Mouse (Mus musculus) fibroblast of lung, adult 2 months (primary cell): ENCODE measurements around the gene Fadd.
A peak's percentile ranks its signal among the peaks of the same experiment; 100 is the strongest.

Source experiments
- DNase-seq: peaks from one replicate; pipeline ENCODE4 v3.0.0-alpha.2; 2011; ENCODE audit warnings: low read depth

Fadd gene

GRCm38 (mm10) chr7:144577876-144578275 is 4.4 kb downstream of the Fadd start:
- DNase-seq, result peak; percentile 81

DNA sequence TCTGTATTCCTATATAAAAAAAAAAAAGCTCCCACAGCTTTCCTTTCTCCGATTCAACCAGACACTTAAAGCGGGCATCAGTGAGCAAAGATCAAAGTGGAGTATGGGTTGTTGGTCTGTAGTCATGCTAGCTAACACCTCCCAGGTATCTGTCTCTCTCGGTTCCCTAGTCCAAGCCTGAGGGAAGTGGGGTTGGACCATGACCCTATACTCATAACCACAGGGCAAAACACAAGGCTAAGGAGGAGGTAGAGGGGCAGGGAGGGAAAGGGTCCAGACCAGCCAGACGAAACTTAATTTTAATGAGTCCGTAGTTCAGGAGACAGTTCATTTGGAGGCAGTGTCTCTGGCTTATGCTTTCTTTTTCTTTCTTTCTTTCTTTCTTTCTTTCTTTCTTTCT is 10.0 kb downstream of the Fadd start:
- no peak for DNase-seq

GRCm38 (mm10) chr7:144571598-144571997 is 10.7 kb downstream of the Fadd start:
- DNase-seq, result no peak

DNA sequence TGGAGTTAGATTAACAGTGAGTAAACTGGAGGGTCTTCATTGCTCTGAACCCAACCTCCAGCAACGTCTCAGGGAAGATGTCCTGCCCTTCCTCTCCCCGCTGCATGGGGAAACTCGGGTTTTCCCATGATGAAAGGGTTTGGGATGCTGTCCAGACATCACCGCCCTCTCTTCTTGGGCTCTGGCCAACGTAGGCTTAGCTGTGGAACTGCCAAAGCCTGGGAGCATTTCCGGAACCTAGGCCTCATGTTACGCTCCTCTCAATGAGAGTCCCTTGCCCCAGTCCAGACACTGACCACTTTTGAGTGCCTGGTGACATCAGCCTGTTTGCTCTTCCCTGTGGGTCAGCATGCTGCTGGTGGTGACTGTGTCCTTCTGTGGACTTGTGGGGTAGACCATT is 12.8 kb downstream of the Fadd start:
- peak; percentile 82 for DNase-seq

DNA sequence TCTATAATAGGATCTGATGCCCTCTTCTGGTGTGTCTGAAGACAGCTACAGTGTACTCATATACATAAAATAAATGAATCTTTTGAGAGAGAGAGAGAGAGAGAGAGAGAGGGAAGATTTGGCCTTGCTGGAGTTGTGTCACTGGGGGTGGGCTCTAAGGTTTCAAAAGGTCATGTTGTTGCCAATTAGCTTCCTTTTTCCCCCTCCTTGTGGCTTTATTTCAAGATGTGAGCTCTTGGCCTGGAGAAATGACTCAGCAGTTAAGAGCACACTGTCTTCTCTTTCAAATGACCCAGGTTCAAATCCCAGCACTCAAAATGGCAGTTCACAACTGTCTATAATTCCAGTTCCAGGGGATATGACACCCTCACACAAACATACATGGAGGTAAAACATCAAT is 14.2 kb downstream of the Fadd start:
- no peak for DNase-seq

DNA sequence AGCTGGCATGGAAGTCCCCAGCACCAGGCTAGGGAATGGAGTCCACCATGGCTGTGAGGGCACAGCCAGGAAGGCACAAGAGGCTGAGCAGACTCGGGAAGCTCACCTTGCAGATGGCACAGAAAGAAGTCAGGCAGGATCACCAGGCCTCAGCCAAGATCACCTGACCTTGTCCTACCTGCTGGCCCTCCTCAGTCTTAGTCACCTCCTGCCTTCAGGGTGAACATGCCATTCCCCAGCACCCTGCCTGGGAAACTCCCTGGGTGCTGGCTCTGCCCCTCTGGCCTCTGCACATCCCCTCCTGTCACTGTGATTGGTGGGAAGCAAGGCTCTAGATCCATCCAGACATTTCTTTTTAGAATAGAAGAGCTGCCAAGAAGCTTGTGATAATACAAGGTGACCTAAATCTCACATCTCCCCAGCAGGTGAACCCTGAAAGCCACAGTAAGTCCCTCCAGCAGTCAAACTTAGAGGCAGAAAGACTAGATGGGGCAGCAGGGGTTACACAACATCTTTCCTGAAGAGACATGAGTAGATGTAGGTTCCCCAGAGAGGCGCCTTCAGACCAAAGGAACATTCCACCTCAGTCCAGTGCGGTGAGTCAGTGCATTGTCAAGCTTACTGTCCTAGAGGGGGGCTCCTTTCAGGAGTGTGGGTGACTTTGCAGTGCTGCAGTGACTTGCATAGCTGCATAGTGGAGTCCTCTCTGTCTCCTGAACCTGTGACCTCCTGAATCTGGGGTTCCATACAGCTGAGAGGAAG is 15.2 kb downstream of the Fadd start:
- DNase-seq, result no peak

DNA sequence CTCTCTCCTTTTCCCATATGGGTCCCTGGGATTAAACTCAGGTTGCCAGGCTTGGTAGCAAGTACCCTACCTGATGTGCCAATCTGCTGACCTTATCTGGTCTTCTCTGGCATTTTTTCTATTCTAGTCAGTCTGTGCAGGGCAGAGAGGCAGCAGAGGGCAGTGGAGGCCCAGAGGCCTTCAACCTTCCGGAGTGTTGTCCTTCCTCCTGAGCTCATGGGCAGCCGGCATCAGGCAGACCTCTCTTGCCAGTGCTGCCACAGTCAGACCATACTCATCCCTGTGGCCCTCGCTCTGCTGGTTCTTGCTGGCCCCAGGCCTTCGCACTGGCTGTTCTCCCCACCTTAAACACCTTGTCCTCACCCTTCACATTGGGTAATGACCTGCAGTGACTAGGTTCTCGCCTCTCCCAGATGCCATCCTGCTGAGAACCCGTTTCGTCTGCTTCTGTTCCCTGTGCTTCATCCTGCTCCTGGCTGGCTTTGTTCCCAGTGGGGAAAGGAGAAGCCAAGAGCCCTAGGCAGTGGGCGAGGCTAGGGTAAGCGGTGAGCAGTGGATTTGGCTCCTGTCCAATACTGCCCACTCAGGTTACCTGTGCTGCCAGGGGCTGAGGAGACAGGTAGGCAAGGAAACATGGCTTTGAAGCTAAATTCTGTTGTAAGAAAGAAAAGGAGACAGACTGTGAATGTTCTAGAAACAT is 18.7 kb downstream of the Fadd start:
- DNase-seq, result no peak

DNA sequence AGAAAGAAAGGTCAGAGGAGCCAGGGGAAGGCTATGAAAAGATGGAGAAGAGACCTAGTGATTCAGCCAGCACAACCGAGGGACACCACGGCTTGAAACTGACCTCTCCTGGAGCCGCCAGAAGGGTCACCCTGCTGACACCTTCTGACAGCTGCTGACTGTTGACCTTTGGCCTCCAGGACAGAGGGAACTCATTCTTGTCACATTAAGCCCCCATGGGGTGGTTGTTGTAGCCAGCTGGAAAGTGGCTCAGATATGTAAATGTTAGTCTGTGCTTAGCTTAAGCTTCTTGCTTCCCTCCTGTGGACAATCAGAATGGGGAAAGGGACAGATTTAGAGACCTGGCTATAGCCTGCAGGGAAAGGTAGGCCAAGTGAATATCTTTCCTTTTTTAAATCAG is 20.2 kb downstream of the Fadd start:
- DNase-seq, result no peak

GRCm38 (mm10) chr7:144560594-144560993 is 21.7 kb downstream of the Fadd start:
- no peak for DNase-seq

DNA sequence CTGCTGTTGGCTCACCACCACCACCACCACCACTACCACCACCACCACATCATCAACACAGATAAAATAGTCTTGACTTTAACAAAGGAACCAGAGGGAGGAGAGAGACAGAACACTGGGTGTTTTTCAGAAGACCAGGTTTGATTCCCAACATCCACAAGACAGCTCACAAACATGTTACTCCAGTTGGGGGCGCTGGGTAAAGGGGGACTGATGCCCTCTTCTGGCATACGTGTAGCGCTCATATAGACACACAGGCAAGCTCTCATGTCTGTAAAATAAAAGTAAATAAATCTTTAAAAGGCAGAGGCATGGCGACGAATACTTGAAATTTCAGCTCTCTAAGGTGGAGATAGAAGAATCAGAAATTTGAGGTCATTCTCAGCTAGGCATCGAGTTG is 23.7 kb downstream of the Fadd start:
- no peak for DNase-seq

DNA sequence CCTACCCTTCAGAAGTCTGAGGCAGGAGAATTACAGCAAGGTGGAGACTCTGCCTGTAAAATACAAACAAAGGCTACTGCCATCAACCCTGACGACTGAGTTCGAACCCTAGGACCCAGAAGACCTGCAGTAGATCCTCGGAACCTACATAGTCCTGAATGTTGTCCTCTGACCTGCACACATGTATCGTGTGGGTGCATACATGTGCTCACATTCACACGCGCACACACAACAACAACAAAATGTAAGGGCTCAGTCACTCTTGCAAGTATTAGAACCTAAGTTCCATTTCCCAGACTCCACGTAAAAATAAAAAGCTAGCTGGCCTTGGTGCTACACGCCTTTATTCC is 28.2 kb downstream of the Fadd start:
- DNase-seq, result no peak

- peak; percentile 80 for DNase-seq
Observed at GRCm38 (mm10) chr7:144553237-144554122, 28.8 kb downstream of the Fadd start, which contains the start of gene Ppfia1. Ppfia1 (minus strand) TSS chr7:144553729.

DNA sequence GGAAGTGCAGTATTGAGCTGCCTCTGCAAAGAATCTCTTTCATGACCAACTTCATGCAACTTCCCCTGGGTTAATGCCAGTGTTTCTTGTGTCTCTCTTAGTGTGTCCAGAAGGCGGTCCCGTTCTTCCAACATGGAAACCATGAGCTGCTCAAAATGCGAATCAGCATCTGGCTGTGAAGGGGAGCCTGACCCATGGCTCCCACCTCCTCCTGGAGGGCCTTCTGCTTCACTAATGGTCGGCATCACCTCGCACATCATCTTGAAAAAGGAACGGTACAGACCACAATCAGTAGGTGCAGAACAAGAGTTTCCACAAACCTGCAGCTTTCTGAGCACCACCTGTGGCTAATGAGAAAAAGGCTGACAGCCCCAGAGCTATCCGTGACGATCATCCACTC is 30.0 kb downstream of the Fadd start:
- no peak for DNase-seq

DNA sequence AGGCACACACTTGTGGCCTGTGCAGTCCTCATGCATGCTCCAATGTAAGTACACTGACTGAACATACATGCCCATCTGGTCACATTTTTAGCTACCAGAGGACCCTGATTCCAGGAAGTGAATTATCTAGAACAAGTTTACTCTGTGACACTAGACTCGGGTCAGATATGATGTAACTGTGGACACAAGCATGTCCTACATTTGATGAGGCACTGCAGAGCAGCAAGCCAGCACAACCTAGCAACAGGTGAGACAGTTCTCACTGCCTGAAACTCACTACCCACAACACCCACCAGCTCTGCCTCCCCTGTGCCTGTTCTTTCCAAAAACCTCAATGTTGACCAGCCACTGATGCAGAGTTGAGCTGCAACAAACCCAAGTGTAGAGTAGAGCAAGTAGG is 31.5 kb downstream of the Fadd start:
- DNase-seq, result no peak

GRCm38 (mm10) chr7:144549904-144550566 is 32.2 kb downstream of the Fadd start:
- no peak for DNase-seq

- no peak for DNase-seq
Observed at GRCm38 (mm10) chr7:144545231-144545630, 37.0 kb downstream of the Fadd start.

- DNase-seq, result no peak
Observed at GRCm38 (mm10) chr7:144541351-144541750, 40.9 kb downstream of the Fadd start.

GRCm38 (mm10) chr7:144539146-144539545 is 43.1 kb downstream of the Fadd start:
- no peak for DNase-seq

DNA sequence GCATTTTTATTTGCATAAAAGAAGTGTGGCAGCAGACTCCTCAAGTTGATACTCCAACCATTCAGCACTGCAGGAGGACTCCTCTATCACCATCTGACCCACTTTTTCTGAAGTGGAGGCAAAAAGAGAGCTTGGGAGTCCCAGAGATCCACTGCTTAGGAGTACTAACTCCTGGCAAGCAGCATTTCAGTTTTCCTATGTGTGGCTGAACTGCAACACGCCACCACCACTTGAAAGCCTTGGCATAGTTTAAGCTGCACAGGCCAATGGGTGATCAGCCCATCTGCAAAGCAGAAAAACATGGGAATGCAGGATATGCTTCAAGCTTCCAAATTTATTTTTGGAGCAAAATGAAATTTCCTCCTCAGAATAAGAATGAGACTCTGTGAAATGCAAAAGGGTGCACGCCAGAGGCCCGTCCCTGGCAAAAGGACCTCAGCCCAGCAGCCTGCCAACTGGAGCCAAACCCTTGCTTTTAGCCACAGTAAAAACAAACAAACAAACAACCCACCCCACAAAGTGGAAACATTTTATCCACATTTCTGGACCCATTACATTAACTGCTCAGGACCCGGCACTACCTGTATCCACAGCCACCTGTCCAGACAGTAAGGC is 44.1 kb downstream of the Fadd start:
- DNase-seq, result no peak

DNA sequence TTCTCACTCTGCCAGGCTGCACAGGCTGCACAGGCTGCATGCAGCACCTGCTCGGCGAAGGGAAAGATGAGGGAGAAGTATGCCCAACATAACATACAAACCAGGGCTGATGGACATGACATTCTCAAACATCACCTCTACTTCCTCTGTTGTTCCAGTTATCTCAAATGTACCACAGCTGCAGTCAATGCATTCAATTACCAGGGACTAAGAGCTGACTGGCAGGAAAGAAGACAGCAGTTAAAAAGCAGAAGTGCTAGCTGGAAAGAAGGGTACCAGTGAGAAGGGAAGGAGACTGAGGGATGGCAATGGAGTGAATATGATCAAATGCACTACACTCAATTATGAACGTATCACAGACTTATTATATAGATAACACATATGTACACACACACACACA is 45.9 kb downstream of the Fadd start:
- DNase-seq, result no peak

DNA sequence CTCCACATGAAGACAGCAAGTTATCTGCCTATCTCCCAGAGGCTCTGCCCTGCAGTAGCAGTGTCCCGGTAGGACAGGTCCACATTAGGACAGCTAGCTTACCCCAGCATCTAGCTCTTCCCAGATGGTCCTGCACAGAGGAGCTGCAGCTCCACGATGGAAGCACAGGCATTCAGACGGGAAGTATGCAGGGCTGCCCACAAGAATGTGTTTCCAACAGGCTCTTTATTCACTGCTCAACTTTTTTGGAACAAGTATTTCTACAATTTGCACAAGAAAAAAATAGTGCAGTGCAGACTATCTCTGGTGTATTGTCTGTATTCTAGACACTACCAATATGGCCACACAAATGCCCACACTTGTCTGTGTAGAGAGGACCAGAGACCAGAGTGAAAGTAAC is 47.5 kb downstream of the Fadd start:
- DNase-seq, result no peak
